Mouse (Mus musculus) lung, postnatal 0 days (tissue): Measurements from ENCODE around the gene Smcp. TPM values are rescaled to one million over a fixed set of nuclear protein-coding genes. Genes with fewer than 3 reads are reported as not detected.

Experiments used
- ATAC-seq: fragments of 200-750 bp; cut with Nextera tagmentation; 2 replicates; pipeline ENCODE4 v1.8.0; 2017; ENCODE audit warnings: moderate library complexity
- DNase-seq: peaks from one replicate; pipeline ENCODE4 v3.0.0-alpha.2; 2016; ENCODE audit warnings: low spot score
- H3K27ac ChIP-seq: fragments of 300-500 bp; sonication (generic); 2 replicates; pipeline ENCODE4 v1.5.1; 2014; ENCODE audit warnings: antibody characterized with exemption, mild to moderate bottlenecking, low read length, mixed read lengths
- H3K27me3 ChIP-seq: fragments of 300-500 bp; sonication (generic); replicated peaks from 2 replicates; pipeline ENCODE4 v1.6.1; 2014; ENCODE audit warnings: low read length, mixed read lengths; ENCODE audit not compliant: insufficient read depth
- H3K36me3 ChIP-seq: fragments of 300-500 bp; sonication (generic); 2 replicates; pipeline ENCODE4 v1.6.1; 2014; ENCODE audit warnings: low read length, mixed read lengths; ENCODE audit not compliant: insufficient read depth
- H3K4me1 ChIP-seq: fragments of 300-500 bp; sonication (generic); 2 replicates; pipeline ENCODE4 v1.6.1; 2014; ENCODE audit warnings: antibody characterized with exemption, low read depth, low read length, mixed read lengths; ENCODE audit not compliant: insufficient read depth
- H3K4me2 ChIP-seq: fragments of 300-500 bp; sonication (generic); replicated peaks from 2 replicates; pipeline ENCODE4 v1.6.1; 2014; ENCODE audit warnings: low read depth, mild to moderate bottlenecking, low read length, moderate library complexity, mixed read lengths
- H3K4me3 ChIP-seq: fragments of 300-500 bp; sonication (generic); 2 replicates; pipeline ENCODE4 v1.5.1; 2014; ENCODE audit warnings: low read depth, low read length
- H3K9ac ChIP-seq: fragments of 300-500 bp; sonication (generic); replicated peaks from 2 replicates; pipeline ENCODE4 v1.6.1; 2014; ENCODE audit warnings: low read depth, mild to moderate bottlenecking
- H3K9me3 ChIP-seq: fragments of 300-500 bp; sonication (generic); 2 replicates; pipeline ENCODE4 v1.6.1; 2016; ENCODE audit warnings: low read length, mixed read lengths
- CTCF ChIP-seq: IDR thresholded peaks from 2 replicates; pipeline ENCODE4 v1.5.1; 2016; ENCODE audit warnings: antibody characterized with exemption, mild to moderate bottlenecking
- EP300 ChIP-seq: IDR thresholded peaks from 2 replicates; pipeline ENCODE4 v1.6.1; 2016; ENCODE audit warnings: antibody characterized with exemption, mild to moderate bottlenecking, control low read depth
- WGBS: fragments of 180-500 bp; shearing (Covaris S2); extraction: QIAGEN DNeasy Blood & Tissue Kit; methylation state at CpG from one replicate; pipeline ENCODE4 v1.1.7; 2014; 5-methylcytosine and 5-hydroxymethylcytosine counted together
- polyA plus RNA-seq: library from polyadenylated mRNA; unstranded; fragments of >200 nt; fragmentation: Nextera tagmentation; extraction: Ambion mirVana; gene quantifications from 2 replicates; pipeline ENCODE4 v1.2.1, GENCODE M21; 2015

Smcp gene
- polyA plus RNA-seq, 1 experiment from 2014 or later = not detected

GRCm38 (mm10) chr3:92602169-92602568 lies 13.4 kb upstream of the Smcp start:
- no peak for ATAC-seq
- TF ChIP-seq CTCF = peak; percentile 40
- no peak for TF ChIP-seq EP300

GRCm38 (mm10) chr3:92600456-92600855 lies 11.7 kb upstream of the Smcp start:
- TF ChIP-seq CTCF (peak; percentile 42), EP300 (no peak)
- Histone ChIP-seq H3K36me3 (no peaks in the 10 kb centered on the region), H3K4me1 (no peaks in the 10 kb centered on the region), H3K9ac (no peak overlapping the region), H3K9me3 (no peaks in the 10 kb centered on the region), H3K27ac (no peak overlapping the region), H3K4me2 (no peak overlapping the region), H3K27me3 (no peaks in the 10 kb centered on the region), H3K4me3 (no peak overlapping the region)
- DNase-seq (peak; percentile 6), ATAC-seq (no peak)
- 42% methylated on average over 1 of the region's 1 CpGs for WGBS

More at GRCm38 (mm10) chr3:92602169-92602568, 13.4 kb upstream of the Smcp start:
- H3K9ac ChIP-seq = no peak overlapping the region
- H3K4me3 ChIP-seq = no peak overlapping the region
- H3K4me2 ChIP-seq = no peak overlapping the region
- no peaks in the 10 kb centered on the region for H3K27me3 ChIP-seq
- H3K27ac ChIP-seq = no peak overlapping the region
- WGBS = 34% methylated on average over 1 of the region's 1 CpGs
- DNase-seq = peak; percentile 43
- no peaks in the 10 kb centered on the region for H3K9me3 ChIP-seq
- H3K36me3 ChIP-seq = no peaks in the 10 kb centered on the region
- H3K4me1 ChIP-seq = no peaks in the 10 kb centered on the region

DNA sequence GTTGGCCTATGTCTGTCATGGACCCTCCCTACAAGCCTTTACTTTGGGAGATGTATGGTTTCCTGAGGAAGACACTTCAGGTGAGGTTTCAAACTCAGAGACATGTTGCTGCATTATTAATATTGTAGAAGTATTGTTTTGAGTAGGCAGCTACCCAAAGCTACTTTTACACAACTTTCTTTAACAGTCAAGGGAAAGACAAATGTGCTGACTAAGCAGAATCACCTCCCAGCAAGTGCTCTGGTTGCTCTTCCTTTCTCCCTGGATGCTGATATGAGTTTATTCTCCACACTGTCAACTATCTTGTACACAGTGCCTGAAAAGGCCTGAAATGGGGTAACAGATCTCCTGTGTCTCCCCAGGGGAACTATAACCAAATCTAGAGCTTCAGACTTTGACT lies 11.2 kb upstream of the Smcp start:
- H3K27ac ChIP-seq = no peak overlapping the region
- TF ChIP-seq EP300 (no peak), CTCF (no peak)
- H3K4me2 ChIP-seq = no peak overlapping the region

DNA sequence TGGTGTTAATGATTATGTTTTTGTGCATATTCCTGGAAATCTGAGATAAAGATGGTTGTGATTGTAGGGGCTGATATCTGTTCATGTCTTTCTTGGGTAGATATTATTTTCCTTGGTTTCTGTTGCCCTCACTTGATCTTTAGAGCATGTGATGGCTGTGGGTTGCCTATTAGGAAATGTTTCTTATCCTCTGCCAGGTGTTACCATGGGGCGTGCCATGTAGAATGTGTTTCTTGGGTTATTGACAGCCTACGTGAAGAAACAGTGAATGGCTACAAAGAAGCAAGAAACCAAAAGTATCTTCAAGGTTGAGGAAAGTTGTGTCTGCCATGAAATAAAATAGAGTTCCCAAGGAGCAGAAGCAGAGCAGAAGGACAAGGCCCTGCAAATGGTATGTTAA lies 9.6 kb upstream of the Smcp start:
- Histone ChIP-seq H3K36me3 (no peaks in the 10 kb centered on the region), H3K27me3 (no peaks in the 10 kb centered on the region), H3K4me2 (no peak overlapping the region), H3K4me1 (no peaks in the 10 kb centered on the region), H3K9ac (no peak overlapping the region), H3K9me3 (no peaks in the 10 kb centered on the region), H3K27ac (no peak overlapping the region), H3K4me3 (no peak overlapping the region)
- DNase-seq (no peak), ATAC-seq (no peak)
- TF ChIP-seq CTCF (no peak), EP300 (no peak)
- WGBS = 89% methylated on average over 2 of the region's 2 CpGs

More for the DNA sequence above, 11.2 kb upstream of the Smcp start:
- Histone ChIP-seq H3K4me1 (no peaks in the 10 kb centered on the region), H3K9ac (no peak overlapping the region), H3K4me3 (no peak overlapping the region), H3K36me3 (no peaks in the 10 kb centered on the region), H3K9me3 (no peaks in the 10 kb centered on the region), H3K27me3 (no peaks in the 10 kb centered on the region)
- DNase-seq = no peak
- no peak for ATAC-seq

GRCm38 (mm10) chr3:92587190-92587589 lies 1.6 kb downstream of the Smcp start:
- DNase-seq = no peak
- Histone ChIP-seq H3K36me3 (no peaks in the 10 kb centered on the region), H3K9ac (no peak overlapping the region), H3K27ac (no peak overlapping the region), H3K4me3 (no peak overlapping the region), H3K4me1 (no peaks in the 10 kb centered on the region), H3K27me3 (no peaks in the 10 kb centered on the region), H3K9me3 (no peaks in the 10 kb centered on the region), H3K4me2 (no peak overlapping the region)
- 54% methylated on average over 3 of the region's 3 CpGs for WGBS
- TF ChIP-seq CTCF (no peak), EP300 (no peak)
- no peak for ATAC-seq

GRCm38 (mm10) chr3:92585055-92585454 lies 3.7 kb downstream of the Smcp start:
- TF ChIP-seq CTCF = no peak
- TF ChIP-seq EP300 = no peak
- ATAC-seq = no peak
- no peaks in the 10 kb centered on the region for H3K27me3 ChIP-seq
- 29% methylated on average over 1 of the region's 1 CpGs for WGBS
- no peak for DNase-seq
- no peak overlapping the region for H3K9ac ChIP-seq
- H3K27ac ChIP-seq = no peak overlapping the region
- no peaks in the 10 kb centered on the region for H3K4me1 ChIP-seq
- H3K36me3 ChIP-seq = no peaks in the 10 kb centered on the region
- H3K4me2 ChIP-seq = no peak overlapping the region
- H3K9me3 ChIP-seq = no peaks in the 10 kb centered on the region
- no peak overlapping the region for H3K4me3 ChIP-seq
